Comparison of ENCODE assay signal across 8 mouse cellular contexts in genomic region chr5:135023344-135024173, GRCm38 (mm10). TPM values are rescaled to one million over a fixed set of nuclear protein-coding genes. Genes with fewer than 3 reads are reported as not detected.
DNase-seq lines count a peak whose midpoint lies in the region; ATAC-seq lines count a peak whose summit lies in the region.

Stx1a (plus strand) TSS chr5:135023482.

- H3K4me1 ChIP-seq in hindbrain, embryonic 12.5 days, result peaks cover 29% of the 10 kb centered on the region

- no peaks in the 10 kb centered on the region for H3K36me3 ChIP-seq in hindbrain, embryonic 12.5 days

- H3K27me3 ChIP-seq in hindbrain, embryonic 12.5 days, result peaks cover 6% of the 10 kb centered on the region; the same call in 1 of the 2 replicates

- H3K4me2 ChIP-seq in hindbrain, embryonic 12.5 days (replicated peaks), result peak within 1 kb of the TSS; percentile 72

- peak; percentile 92 for ATAC-seq in hindbrain, embryonic 12.5 days (ENCODE audit: low FRiP score)

- H3K9me3 ChIP-seq in hindbrain, embryonic 12.5 days (replicated peaks), result no peaks in the 10 kb centered on the region

- H3K9ac ChIP-seq in hindbrain, embryonic 12.5 days, result peak within 1 kb of the TSS; percentile 75

- H3K27ac ChIP-seq in hindbrain, embryonic 12.5 days, result no peak within 1 kb of the TSS

- peak within 1 kb of the TSS; percentile 61 for H3K4me3 ChIP-seq in hindbrain, embryonic 12.5 days

- under 1% methylated on average over 61 of the region's 61 CpGs for WGBS in hindbrain, embryonic 12.5 days

- peak; percentile 94 for DNase-seq in Muller cell, postnatal 12 days (ENCODE audit: inconsistent ontology term)
- peak; percentile 49 for DNase-seq in cerebellum, adult 8-10 months
- peak; percentile 82 to 89 for DNase-seq in frontal cortex, postnatal 10 days (ENCODE audit: low spot score in 2 of 2)
- peak; percentile 76 to 77 for DNase-seq in layer of hippocampus, postnatal 25 days (ENCODE audit: extremely low spot score in 1 of 2, low spot score in 1 of 2)
- peak; percentile 93 for DNase-seq in lung, postnatal 14 days
- DNase-seq in retina, postnatal 1 day, result peak; percentile 93
- peak; percentile 97 for DNase-seq in thymus, postnatal 4 days

RNA-seq across cellular contexts. Expression of gene Stx1a, which starts in this region (rescaled TPM):
- 34.3 and 38.7 TPM in 2 replicates for polyA plus RNA-seq in hindbrain, embryonic 12.5 days (2016; fragmentation: Nextera tagmentation; extraction: Ambion mirVana)
- total RNA-seq in layer of hippocampus, postnatal 25 days (2021), result 100 to 1,000 TPM; 113 to 115 TPM
